Mouse (Mus musculus): ENCODE results near the gene Fli1.

DNA sequence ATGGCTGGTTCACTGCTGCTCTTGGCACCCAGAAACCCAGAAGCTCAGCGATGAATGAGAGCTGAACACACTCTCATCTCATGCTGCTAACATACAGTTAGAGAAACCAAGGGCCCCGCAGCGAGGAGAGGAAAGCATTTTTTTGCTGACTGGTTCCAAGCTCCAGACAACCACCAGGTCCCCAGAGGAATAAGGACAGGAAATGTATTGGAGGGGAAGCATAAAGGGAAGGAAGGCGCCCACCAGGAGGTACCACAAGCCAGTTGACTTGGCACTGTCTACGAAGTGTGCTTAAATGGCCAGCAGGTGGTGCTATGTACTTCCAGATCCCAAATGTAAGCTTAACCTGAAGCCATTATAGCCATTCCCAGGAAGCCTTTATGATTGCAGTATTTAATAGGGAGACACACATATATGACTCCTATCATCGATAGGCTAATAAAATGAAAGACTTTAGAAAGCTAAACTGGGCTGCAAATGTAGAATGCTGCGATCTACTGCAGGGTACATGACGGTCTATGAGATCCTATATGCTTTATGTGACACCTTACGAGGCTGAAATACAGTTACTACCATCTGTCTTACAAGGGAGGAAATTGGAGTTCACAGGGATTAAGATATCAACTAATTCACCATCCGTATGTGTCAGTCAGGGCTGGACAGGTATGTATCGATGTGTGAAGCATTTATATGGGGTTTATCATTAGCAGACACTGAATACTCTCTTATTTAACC lies 137.3 kb downstream of the Fli1 start:
- no peak for TF ChIP-seq BHLHE40 (IDR thresholded peaks at IDR 0.05; ENCODE audit: borderline replicate concordance, low read depth, low read length)
- no peak for TF ChIP-seq GATA1 (IDR thresholded peaks at IDR 0.05; ENCODE audit: low read depth, low read length)
- TF ChIP-seq CTCF (IDR thresholded peaks at IDR 0.05 in 2 of 3, conservative IDR thresholded peaks at IDR 0.05 in 1 of 3; ENCODE audit: control insufficient read depth in 1 of 3, insufficient read depth in 1 of 3, low read depth in 2 of 3, low read length in 3 of 3, poor library complexity in 1 of 3, severe bottlenecking in 1 of 3): peak; percentile 58 to 81 (median 72)
- no peak for TF ChIP-seq USF2 (IDR thresholded peaks at IDR 0.05; ENCODE audit: borderline replicate concordance in 1 of 2, insufficient read depth in 1 of 2, low read depth in 1 of 2, low read length in 2 of 2)
- TF ChIP-seq MXI1 (IDR thresholded peaks at IDR 0.05; ENCODE audit: low read depth, low read length): no peak
- TF ChIP-seq MYB (IDR thresholded peaks at IDR 0.05; ENCODE audit: low read depth, low read length): no peak
